Mouse (Mus musculus): ENCODE measurements around the gene Znrf1. TPM values are rescaled to one million over a fixed set of nuclear protein-coding genes. Genes with fewer than 3 reads are reported as not detected.

Znrf1 gene
- polyA plus RNA-seq, 1 experiment from 2014 or later, result 51.6 TPM

GRCm38 (mm10) chr8:111595712-111596484 lies 60.0 kb downstream of the Znrf1 start:
- no peaks in the 10 kb centered on the region for H3K9me3 ChIP-seq (ENCODE audit: low read depth, low read length)
- H3K27ac ChIP-seq (ENCODE audit: low read depth), result peak overlapping the region; percentile 91
- 53% methylated on average over 15 of the region's 15 CpGs for WGBS
- H3K27me3 ChIP-seq (ENCODE audit: insufficient read depth, low read length), result no peaks in the 10 kb centered on the region
- ATAC-seq (ENCODE audit: insufficient read depth) (peak; percentile 71), DNase-seq (peak; percentile 68)
- peaks cover 45% of the 10 kb centered on the region for H3K4me1 ChIP-seq (ENCODE audit: insufficient read depth)
- peak overlapping the region; percentile 42 for H3K4me2 ChIP-seq
- no peak overlapping the region for H3K4me3 ChIP-seq (ENCODE audit: low read depth, low read length)
- no peak overlapping the region for H3K9ac ChIP-seq
- no peaks in the 10 kb centered on the region for H3K36me3 ChIP-seq (ENCODE audit: insufficient read depth)
- TF ChIP-seq CTCF (IDR thresholded peaks at IDR 0.05; ENCODE audit: low read depth), result no peak

- peaks cover 45% of the 10 kb centered on the region for H3K4me1 ChIP-seq (ENCODE audit: insufficient read depth)
- peak overlapping the region; percentile 91; the same call in 1 of the 2 replicates for H3K27ac ChIP-seq (ENCODE audit: low read depth)
- WGBS, result 20% methylated on average over 3 of the region's 3 CpGs
- no peak for ATAC-seq (ENCODE audit: insufficient read depth)
- no peak overlapping the region for H3K9ac ChIP-seq
- no peaks in the 10 kb centered on the region for H3K9me3 ChIP-seq (ENCODE audit: low read depth, low read length)
- H3K4me3 ChIP-seq (ENCODE audit: low read depth, low read length), result no peak overlapping the region
- no peak for TF ChIP-seq CTCF (IDR thresholded peaks at IDR 0.05; ENCODE audit: low read depth)
- H3K4me2 ChIP-seq, result peak overlapping the region; percentile 42
- DNase-seq, result peak; percentile 20
- no peaks in the 10 kb centered on the region for H3K27me3 ChIP-seq (ENCODE audit: insufficient read depth, low read length)
- no peaks in the 10 kb centered on the region for H3K36me3 ChIP-seq (ENCODE audit: insufficient read depth)
Observed at GRCm38 (mm10) chr8:111596485-111596821, 60.6 kb downstream of the Znrf1 start.

- WGBS, result 17% methylated on average over 1 of the region's 1 CpGs
- Histone ChIP-seq H3K9ac (0 out of 2 replicates have a peak overlapping the region, but pooled peaks have one; percentile 1), H3K4me1 (ENCODE audit: insufficient read depth) (peaks cover 45% of the 10 kb centered on the region), H3K27ac (ENCODE audit: low read depth) (peak overlapping the region; percentile 91), H3K36me3 (ENCODE audit: insufficient read depth) (no peaks in the 10 kb centered on the region), H3K4me2 (peak overlapping the region; percentile 23; the same call in 1 of the 2 replicates), H3K27me3 (ENCODE audit: insufficient read depth, low read length) (no peaks in the 10 kb centered on the region), H3K9me3 (ENCODE audit: low read depth, low read length) (no peaks in the 10 kb centered on the region), H3K4me3 (ENCODE audit: low read depth, low read length) (no peak overlapping the region)
- DNase-seq, result peak; percentile 78
- TF ChIP-seq CTCF (IDR thresholded peaks at IDR 0.05; ENCODE audit: low read depth), result no peak
- peak; percentile 76 for ATAC-seq (ENCODE audit: insufficient read depth)
Observed at GRCm38 (mm10) chr8:111597310-111597709, 61.4 kb downstream of the Znrf1 start.

GRCm38 (mm10) chr8:111599707-111600444 lies 64.0 kb downstream of the Znrf1 start:
- Histone ChIP-seq H3K4me1 (ENCODE audit: insufficient read depth) (peaks cover 30% of the 10 kb centered on the region), H3K9me3 (ENCODE audit: low read depth, low read length) (no peaks in the 10 kb centered on the region), H3K9ac (no peak overlapping the region), H3K4me2 (no peak overlapping the region), H3K27ac (ENCODE audit: low read depth) (no peak overlapping the region), H3K4me3 (ENCODE audit: low read depth, low read length) (no peak overlapping the region), H3K36me3 (ENCODE audit: insufficient read depth) (no peaks in the 10 kb centered on the region), H3K27me3 (ENCODE audit: insufficient read depth, low read length) (no peaks in the 10 kb centered on the region)
- TF ChIP-seq CTCF (IDR thresholded peaks at IDR 0.05; ENCODE audit: low read depth), result no peak
- 77% methylated on average over 9 of the region's 9 CpGs for WGBS
- DNase-seq (no peak), ATAC-seq (ENCODE audit: insufficient read depth) (no peak)

GRCm38 (mm10) chr8:111602050-111602449 lies 66.2 kb downstream of the Znrf1 start:
- Histone ChIP-seq H3K27ac (ENCODE audit: low read depth) (no peak overlapping the region), H3K9me3 (ENCODE audit: low read depth, low read length) (no peaks in the 10 kb centered on the region), H3K36me3 (ENCODE audit: insufficient read depth) (no peaks in the 10 kb centered on the region), H3K27me3 (ENCODE audit: insufficient read depth, low read length) (no peaks in the 10 kb centered on the region), H3K4me1 (ENCODE audit: insufficient read depth) (peaks cover 9% of the 10 kb centered on the region), H3K4me2 (no peak overlapping the region), H3K9ac (no peak overlapping the region), H3K4me3 (ENCODE audit: low read depth, low read length) (no peak overlapping the region)
- 95% methylated on average over 4 of the region's 4 CpGs for WGBS
- DNase-seq (no peak), ATAC-seq (ENCODE audit: insufficient read depth) (no peak)
- TF ChIP-seq CTCF (IDR thresholded peaks at IDR 0.05; ENCODE audit: low read depth), result no peak

- DNase-seq (no peak), ATAC-seq (ENCODE audit: insufficient read depth) (no peak)
- H3K4me3 ChIP-seq (ENCODE audit: low read depth, low read length), result no peak overlapping the region
- H3K36me3 ChIP-seq (ENCODE audit: insufficient read depth), result no peaks in the 10 kb centered on the region
- no peak for TF ChIP-seq CTCF (IDR thresholded peaks at IDR 0.05; ENCODE audit: low read depth)
- no peaks in the 10 kb centered on the region for H3K9me3 ChIP-seq (ENCODE audit: low read depth, low read length)
- H3K4me1 ChIP-seq (ENCODE audit: insufficient read depth), result no peaks in the 10 kb centered on the region
- no peak overlapping the region for H3K9ac ChIP-seq
- 92% methylated on average over 2 of the region's 2 CpGs for WGBS
- no peaks in the 10 kb centered on the region for H3K27me3 ChIP-seq (ENCODE audit: insufficient read depth, low read length)
- H3K4me2 ChIP-seq, result no peak overlapping the region
- no peak overlapping the region for H3K27ac ChIP-seq (ENCODE audit: low read depth)
Observed at GRCm38 (mm10) chr8:111604986-111605385, 69.1 kb downstream of the Znrf1 start.

GRCm38 (mm10) chr8:111606961-111607360 lies 71.1 kb downstream of the Znrf1 start:
- Histone ChIP-seq H3K4me3 (ENCODE audit: low read depth, low read length) (no peak overlapping the region), H3K27ac (ENCODE audit: low read depth) (no peak overlapping the region), H3K9me3 (ENCODE audit: low read depth, low read length) (no peaks in the 10 kb centered on the region), H3K9ac (no peak overlapping the region), H3K4me2 (no peak overlapping the region), H3K27me3 (ENCODE audit: insufficient read depth, low read length) (no peaks in the 10 kb centered on the region), H3K36me3 (ENCODE audit: insufficient read depth) (peaks cover 5% of the 10 kb centered on the region), H3K4me1 (ENCODE audit: insufficient read depth) (no peaks in the 10 kb centered on the region)
- ATAC-seq (ENCODE audit: insufficient read depth) (no peak), DNase-seq (no peak)
- WGBS, result 72% methylated on average over 9 of the region's 9 CpGs
- TF ChIP-seq CTCF (IDR thresholded peaks at IDR 0.05; ENCODE audit: low read depth), result no peak

All from lung, embryonic 14.5 days (tissue).